Mouse (Mus musculus) lung, adult 2 months (tissue): ENCODE results near the gene Slc34a1.

ENCODE experiments used
- CTCF ChIP-seq: fragments of 200-500 bp; IDR thresholded peaks from 2 replicates; pipeline ENCODE4 v1.5.1; 2011; ENCODE audit warnings: mild to moderate bottlenecking, low read length, control low read depth; ENCODE audit not compliant: insufficient read depth
- POLR2A ChIP-seq: fragments of 200-500 bp; IDR thresholded peaks from 2 replicates; pipeline ENCODE4 v1.6.1; 2011; ENCODE audit warnings: low read depth, mild to moderate bottlenecking, control low read depth, low read length, borderline replicate concordance; ENCODE audit errors: extremely low read depth

- no peak for TF ChIP-seq CTCF
- TF ChIP-seq POLR2A: no peak
Measured at GRCm38 (mm10) chr13:55407341-55407740, 9.4 kb downstream of the Slc34a1 start.
